Mouse (Mus musculus): ENCODE measurements around the gene Spink8. TPM values are rescaled to one million over a fixed set of nuclear protein-coding genes. Genes with fewer than 3 reads are reported as not detected.

The Spink8 gene
- polyA plus RNA-seq, 1 experiment from 2014 or later = not detected

GRCm38 (mm10) chr9:109875695-109876601 is 63.9 kb downstream of the Spink8 start:
- no peaks in the 10 kb centered on the region for H3K27me3 ChIP-seq (replicated peaks; ENCODE audit: low read depth, poor library complexity, severe bottlenecking)
- no peaks in the 10 kb centered on the region for H3K9me3 ChIP-seq
- H3K27ac ChIP-seq (replicated peaks) = peak overlapping the region; percentile 97
- H3K4me1 ChIP-seq = peaks cover 19% of the 10 kb centered on the region
- peak overlapping the region; percentile 99 for H3K4me3 ChIP-seq
- under 1% methylated on average over 76 of the region's 76 CpGs for WGBS
- H3K36me3 ChIP-seq (replicated peaks) = peaks cover 37% of the 10 kb centered on the region
- DNase-seq (ENCODE audit: low spot score) = no peak

Other genes starting within 250 kb of the Spink8 start
- not detected in 2 replicates for gene Fbxw15, start 244.0 kb upstream of the Spink8 start, polyA plus RNA-seq (2016; fragmentation: Nextera tagmentation; extraction: Ambion mirVana)
- not detected in 2 replicates for gene Fbxw24, start 186.2 kb upstream of the Spink8 start, polyA plus RNA-seq (2016; fragmentation: Nextera tagmentation; extraction: Ambion mirVana)
- gene Fbxw25, start 147.6 kb upstream of the Spink8 start, polyA plus RNA-seq (2016; fragmentation: Nextera tagmentation; extraction: Ambion mirVana) = not detected in 2 replicates
- gene Fbxw18, start 109.6 kb upstream of the Spink8 start, polyA plus RNA-seq (2016; fragmentation: Nextera tagmentation; extraction: Ambion mirVana) = not detected in 2 replicates
- not detected in 2 replicates for gene Fbxw26, start 66.2 kb upstream of the Spink8 start, polyA plus RNA-seq (2016; fragmentation: Nextera tagmentation; extraction: Ambion mirVana)
- gene Fbxw27, start 21.6 kb upstream of the Spink8 start, polyA plus RNA-seq (2016; fragmentation: Nextera tagmentation; extraction: Ambion mirVana) = not detected in 2 replicates
- gene Nme6, start 20.5 kb downstream of the Spink8 start, polyA plus RNA-seq (2016; fragmentation: Nextera tagmentation; extraction: Ambion mirVana) = 107 and 115 TPM in 2 replicates
- gene Camp, start 37.3 kb downstream of the Spink8 start, polyA plus RNA-seq (2016; fragmentation: Nextera tagmentation; extraction: Ambion mirVana) = 0.20 TPM in 1 of 2 replicates, not detected in the other
- gene Cdc25a, start 63.3 kb downstream of the Spink8 start, polyA plus RNA-seq (2016; fragmentation: Nextera tagmentation; extraction: Ambion mirVana) = 46.7 and 47.0 TPM in 2 replicates
- gene Map4, start 119.2 kb downstream of the Spink8 start, polyA plus RNA-seq (2016; fragmentation: Nextera tagmentation; extraction: Ambion mirVana) = 48.5 and 61.7 TPM in 2 replicates